Mouse (Mus musculus) splenic B cell, adult 2 months (primary cell): Measurements from ENCODE around the gene Mxi1.
A peak's percentile ranks its signal among the peaks of the same experiment; 100 is the strongest.

Source experiments
- DNase-seq: peaks from one replicate; pipeline ENCODE4 v3.0.0-alpha.2; 2011; ENCODE audit warnings: low read depth, low spot score
- H3K27me3 ChIP-seq: 2 replicates; pipeline ENCODE4 v1.6.1; 2012; ENCODE audit warnings: mild to moderate bottlenecking, low read length, moderate library complexity, mixed read lengths; ENCODE audit not compliant: control insufficient read depth, poor library complexity, insufficient read depth, severe bottlenecking
- H3K36me3 ChIP-seq: 2 replicates; pipeline ENCODE4 v1.6.1; 2012; ENCODE audit warnings: mild to moderate bottlenecking, low read length, moderate library complexity, mixed read lengths; ENCODE audit not compliant: control insufficient read depth, poor library complexity, insufficient read depth, severe bottlenecking

Gene Mxi1

DNA sequence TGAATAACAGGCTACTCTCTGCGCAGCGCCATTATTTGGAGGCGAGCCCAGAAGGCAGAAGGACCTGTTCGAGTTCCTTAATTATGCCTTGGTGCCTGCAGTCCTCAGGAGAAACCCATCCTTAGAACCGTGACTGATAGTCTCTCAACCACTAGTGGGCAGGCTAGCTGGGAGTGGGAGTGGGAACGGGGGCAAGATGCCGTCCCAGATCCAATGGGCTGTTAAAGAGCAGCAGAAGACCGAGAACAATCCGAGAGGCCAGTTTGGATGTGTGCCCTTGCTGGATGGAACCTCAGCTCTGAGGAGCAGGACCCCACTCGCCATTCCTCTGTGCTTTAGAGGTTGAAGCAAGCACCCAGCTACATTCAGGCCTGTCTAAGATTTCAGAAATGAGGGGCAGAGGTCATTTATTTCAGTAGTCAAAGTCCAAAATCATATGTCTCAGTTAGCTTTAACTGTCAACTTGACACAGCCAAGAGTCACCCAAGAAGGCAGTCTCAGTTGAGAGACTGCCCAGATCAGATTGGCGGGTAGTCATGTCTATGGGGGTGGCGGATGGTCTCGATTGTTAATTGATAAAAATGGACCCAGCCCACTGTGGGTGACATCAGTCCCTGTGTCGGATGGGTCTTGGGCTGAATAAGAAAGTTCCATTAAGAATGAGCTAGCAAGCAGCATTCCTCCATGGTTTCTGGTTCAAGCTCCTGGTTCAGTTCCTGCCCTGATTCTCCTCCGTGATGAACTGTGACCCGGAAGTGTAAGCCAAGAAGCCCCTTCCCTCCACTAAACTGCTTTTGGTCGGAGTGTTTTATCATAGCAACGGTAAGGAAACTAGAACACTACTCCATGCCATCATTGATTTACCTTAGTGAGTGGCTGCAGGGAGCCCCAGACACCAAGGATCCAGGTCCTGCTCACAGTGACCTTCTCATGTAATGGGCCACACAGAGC, 112.3 kb downstream of the Mxi1 start:
- H3K27me3 ChIP-seq, result no peaks in the 10 kb centered on the region
- peak; percentile 33 for DNase-seq
- H3K36me3 ChIP-seq, result no peaks in the 10 kb centered on the region

DNA sequence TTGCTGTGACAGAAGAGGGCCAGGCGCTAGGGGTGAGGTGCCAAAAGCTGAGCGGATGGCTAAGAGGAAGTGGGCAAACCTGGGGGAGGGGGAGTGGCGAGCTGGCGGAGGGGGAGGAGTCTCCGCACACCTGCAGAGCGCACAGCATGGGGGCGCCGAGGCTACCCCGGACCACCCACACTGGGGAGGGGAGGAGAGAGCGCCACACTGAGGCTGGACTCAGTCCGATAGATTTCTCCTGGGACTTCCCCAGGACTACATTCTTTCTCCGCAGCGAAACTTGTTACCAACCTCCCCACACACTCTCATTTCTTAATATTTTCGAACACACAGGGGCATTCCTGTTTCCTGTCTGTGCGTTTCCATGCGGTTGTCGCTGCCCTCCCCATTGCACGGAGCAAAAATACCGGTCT, 113.0 kb downstream of the Mxi1 start:
- H3K27me3 ChIP-seq, result no peaks in the 10 kb centered on the region
- no peaks in the 10 kb centered on the region for H3K36me3 ChIP-seq
- peak; percentile 95 for DNase-seq

DNA sequence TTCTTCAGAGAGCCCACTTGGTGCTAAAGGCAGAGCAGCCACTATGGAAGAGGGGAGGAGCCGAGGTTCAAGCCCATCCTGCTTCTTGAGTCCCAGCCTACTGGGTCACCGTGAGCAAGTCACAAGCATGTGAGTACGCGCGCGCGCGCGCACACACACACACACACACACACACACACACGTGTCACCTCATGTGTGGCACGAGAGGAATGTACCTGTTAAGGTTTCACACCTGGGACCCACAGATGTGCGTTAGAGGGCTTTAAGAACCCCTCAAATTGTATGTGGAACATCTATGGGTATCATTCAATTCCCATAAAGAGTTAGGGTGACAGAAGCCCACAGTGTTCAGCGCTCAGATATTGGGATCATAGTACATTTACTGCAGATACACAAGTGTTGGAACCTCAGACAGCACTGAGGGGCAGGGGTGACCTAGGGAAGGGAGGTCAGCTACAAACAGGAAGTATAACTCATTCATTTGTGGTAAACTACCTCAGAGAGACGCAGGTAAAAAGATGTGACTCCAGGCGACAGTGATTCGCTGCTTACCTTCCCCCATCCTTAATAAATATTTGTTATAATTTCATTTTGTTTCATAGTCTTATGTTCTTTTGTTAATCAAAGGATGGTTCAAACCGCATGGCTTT, 113.6 kb downstream of the Mxi1 start:
- peak; percentile 91 for DNase-seq
- Histone ChIP-seq H3K27me3 (no peaks in the 10 kb centered on the region), H3K36me3 (no peaks in the 10 kb centered on the region)

DNA sequence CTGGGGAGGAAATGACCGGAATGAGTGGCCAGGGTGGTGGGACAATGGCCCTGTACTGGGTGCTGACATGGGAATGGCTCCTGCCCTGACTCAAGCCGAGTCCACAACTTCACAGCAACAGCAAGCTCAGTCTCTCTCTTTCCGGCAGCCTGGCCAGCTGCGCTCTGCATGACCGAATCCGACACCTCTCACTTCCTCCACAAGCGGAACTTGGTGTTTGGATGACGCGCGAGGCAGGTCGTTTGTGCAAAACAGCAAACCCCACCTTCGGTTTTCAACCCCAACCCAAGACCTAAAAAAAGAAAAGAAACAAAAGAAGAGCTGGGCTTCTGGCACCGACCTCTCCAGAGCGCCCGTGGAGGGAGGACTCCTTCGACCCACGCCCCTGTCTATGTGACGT, 114.3 kb downstream of the Mxi1 start:
- DNase-seq, result peak; percentile 98
- Histone ChIP-seq H3K36me3 (no peaks in the 10 kb centered on the region), H3K27me3 (no peaks in the 10 kb centered on the region)
